Mouse (Mus musculus) hindbrain, embryonic 16.5 days (tissue): ENCODE measurements around the gene Greb1. TPM values are rescaled to one million over a fixed set of nuclear protein-coding genes. Genes with fewer than 3 reads are reported as not detected.
A peak's percentile ranks its signal among the peaks of the same experiment; 100 is the strongest.

Experiments used
- ATAC-seq: fragments of 200-750 bp; cut with Nextera tagmentation; 2 replicates; pipeline ENCODE4 v1.8.0; 2017; ENCODE audit warnings: moderate TSS enrichment, moderate library complexity
- H3K27ac ChIP-seq: fragments of 300-500 bp; sonication (generic); 2 replicates; pipeline ENCODE4 v1.5.1; 2014; ENCODE audit warnings: low read depth, mild to moderate bottlenecking, control low read depth, low read length, moderate library complexity
- H3K27me3 ChIP-seq: fragments of 300-500 bp; sonication (generic); replicated peaks from 2 replicates; pipeline ENCODE4 v1.6.1; 2014; ENCODE audit warnings: low read length; ENCODE audit not compliant: control insufficient read depth, insufficient read depth
- H3K36me3 ChIP-seq: fragments of 300-500 bp; sonication (generic); 2 replicates; pipeline ENCODE4 v1.6.1; 2014; ENCODE audit warnings: mild to moderate bottlenecking, low read length, moderate library complexity, mixed read lengths; ENCODE audit not compliant: control insufficient read depth, insufficient read depth
- H3K4me1 ChIP-seq: fragments of 300-500 bp; sonication (generic); 2 replicates; pipeline ENCODE4 v1.6.1; 2014; ENCODE audit warnings: low read depth, low read length; ENCODE audit not compliant: control insufficient read depth, insufficient read depth
- H3K4me2 ChIP-seq: fragments of 300-500 bp; sonication (generic); 2 replicates; pipeline ENCODE4 v1.6.1; 2014; ENCODE audit warnings: mild to moderate bottlenecking, low read length, control low read depth, moderate library complexity
- H3K4me3 ChIP-seq: fragments of 300-500 bp; sonication (generic); 2 replicates; pipeline ENCODE4 v1.5.1; 2014; ENCODE audit warnings: mild to moderate bottlenecking, low read length, control low read depth, moderate library complexity
- H3K9ac ChIP-seq: fragments of 300-500 bp; sonication (generic); 2 replicates; pipeline ENCODE4 v1.6.1; 2014; ENCODE audit warnings: low read depth, mild to moderate bottlenecking, control low read depth, low read length, moderate library complexity
- H3K9me3 ChIP-seq: fragments of 300-500 bp; sonication (generic); 2 replicates; pipeline ENCODE4 v1.6.1; 2014; ENCODE audit warnings: mild to moderate bottlenecking, low read length, moderate library complexity; ENCODE audit not compliant: control insufficient read depth
- WGBS: fragments of 180-500 bp; shearing (Covaris S2); extraction: QIAGEN DNeasy Blood & Tissue Kit; methylation state at CpG from one replicate; pipeline ENCODE4 v1.1.7; 2014; 5-methylcytosine and 5-hydroxymethylcytosine counted together
- polyA plus RNA-seq: library from polyadenylated mRNA; unstranded; fragments of >200 nt; fragmentation: Nextera tagmentation; extraction: Ambion mirVana; gene quantifications from 2 replicates; pipeline ENCODE4 v1.2.1, GENCODE M21; 2015

Greb1 gene
- polyA plus RNA-seq, 1 experiment from 2014 or later = 0.51 TPM

GRCm38 (mm10) chr12:16793371-16793770 is 7.3 kb downstream of the Greb1 start:
- no peaks in the 10 kb centered on the region for H3K4me1 ChIP-seq
- no peaks in the 10 kb centered on the region for H3K27me3 ChIP-seq
- no peak overlapping the region for H3K27ac ChIP-seq
- 89% methylated on average over 4 of the region's 4 CpGs for WGBS
- H3K4me3 ChIP-seq = no peak overlapping the region
- no peak for ATAC-seq
- H3K9me3 ChIP-seq = no peaks in the 10 kb centered on the region
- H3K36me3 ChIP-seq = no peaks in the 10 kb centered on the region
- no peak overlapping the region for H3K9ac ChIP-seq
- H3K4me2 ChIP-seq = no peak overlapping the region

- Histone ChIP-seq H3K36me3 (no peaks in the 10 kb centered on the region), H3K4me1 (no peaks in the 10 kb centered on the region), H3K9me3 (no peaks in the 10 kb centered on the region), H3K4me2 (no peak overlapping the region), H3K4me3 (no peak overlapping the region), H3K9ac (no peak overlapping the region), H3K27ac (no peak overlapping the region), H3K27me3 (no peaks in the 10 kb centered on the region)
- 37% methylated on average over 4 of the region's 4 CpGs for WGBS
- ATAC-seq = no peak
These were observed 10.2 kb downstream of the Greb1 start for GRCm38 (mm10) chr12:16790456-16790855.

- Histone ChIP-seq H3K4me2 (no peak overlapping the region), H3K27ac (no peak overlapping the region), H3K4me1 (no peaks in the 10 kb centered on the region), H3K27me3 (no peaks in the 10 kb centered on the region), H3K9ac (no peak overlapping the region), H3K9me3 (no peaks in the 10 kb centered on the region), H3K36me3 (no peaks in the 10 kb centered on the region), H3K4me3 (no peak overlapping the region)
- 10% methylated on average over 4 of the region's 4 CpGs for WGBS
- no peak for ATAC-seq
These were observed 10.9 kb downstream of the Greb1 start for GRCm38 (mm10) chr12:16789756-16790155.

GRCm38 (mm10) chr12:16789199-16789598 is 11.5 kb downstream of the Greb1 start:
- no peak overlapping the region for H3K9ac ChIP-seq
- H3K4me2 ChIP-seq = no peak overlapping the region
- no peak overlapping the region for H3K4me3 ChIP-seq
- no peak overlapping the region for H3K27ac ChIP-seq
- no peak for ATAC-seq
- WGBS = 27% methylated on average over 1 of the region's 1 CpGs
- H3K36me3 ChIP-seq = no peaks in the 10 kb centered on the region
- no peaks in the 10 kb centered on the region for H3K4me1 ChIP-seq
- H3K27me3 ChIP-seq = no peaks in the 10 kb centered on the region
- no peaks in the 10 kb centered on the region for H3K9me3 ChIP-seq

GRCm38 (mm10) chr12:16788600-16788999 is 12.1 kb downstream of the Greb1 start:
- Histone ChIP-seq H3K9me3 (no peaks in the 10 kb centered on the region), H3K36me3 (no peaks in the 10 kb centered on the region), H3K27ac (no peak overlapping the region), H3K4me1 (no peaks in the 10 kb centered on the region), H3K9ac (no peak overlapping the region), H3K4me2 (no peak overlapping the region), H3K4me3 (no peak overlapping the region), H3K27me3 (no peaks in the 10 kb centered on the region)
- WGBS = 59% methylated on average over 2 of the region's 2 CpGs
- no peak for ATAC-seq

- no peak overlapping the region for H3K27ac ChIP-seq
- no peaks in the 10 kb centered on the region for H3K27me3 ChIP-seq
- no peaks in the 10 kb centered on the region for H3K4me1 ChIP-seq
- no peak overlapping the region for H3K4me3 ChIP-seq
- H3K4me2 ChIP-seq = no peak overlapping the region
- no peaks in the 10 kb centered on the region for H3K9me3 ChIP-seq
- 87% methylated on average over 14 of the region's 14 CpGs for WGBS
- peak; percentile 14; the same call in 1 of the 2 replicates for ATAC-seq
- no peaks in the 10 kb centered on the region for H3K36me3 ChIP-seq
- no peak overlapping the region for H3K9ac ChIP-seq
These were observed 19.5 kb downstream of the Greb1 start for GRCm38 (mm10) chr12:16781034-16781746.

GRCm38 (mm10) chr12:16780320-16780719 is 20.4 kb downstream of the Greb1 start:
- H3K9ac ChIP-seq = no peak overlapping the region
- no peaks in the 10 kb centered on the region for H3K36me3 ChIP-seq
- no peak for ATAC-seq
- H3K9me3 ChIP-seq = no peaks in the 10 kb centered on the region
- H3K4me3 ChIP-seq = no peak overlapping the region
- H3K27me3 ChIP-seq = no peaks in the 10 kb centered on the region
- 69% methylated on average over 3 of the region's 3 CpGs for WGBS
- H3K27ac ChIP-seq = no peak overlapping the region
- H3K4me2 ChIP-seq = no peak overlapping the region
- H3K4me1 ChIP-seq = no peaks in the 10 kb centered on the region

- Histone ChIP-seq H3K27ac (no peak overlapping the region), H3K4me2 (no peak overlapping the region), H3K9ac (no peak overlapping the region), H3K36me3 (no peaks in the 10 kb centered on the region), H3K4me1 (no peaks in the 10 kb centered on the region), H3K4me3 (no peak overlapping the region), H3K27me3 (no peaks in the 10 kb centered on the region), H3K9me3 (no peaks in the 10 kb centered on the region)
- no peak for ATAC-seq
- WGBS = 75% methylated on average over 2 of the region's 2 CpGs
These were observed 21.5 kb downstream of the Greb1 start for GRCm38 (mm10) chr12:16779165-16779564.

- WGBS = 71% methylated on average over 5 of the region's 5 CpGs
- H3K4me1 ChIP-seq = no peaks in the 10 kb centered on the region
These were observed 22.2 kb downstream of the Greb1 start for GRCm38 (mm10) chr12:16778523-16778922.

More at GRCm38 (mm10) chr12:16778523-16778922, 22.2 kb downstream of the Greb1 start:
- H3K4me3 ChIP-seq = no peak overlapping the region
- no peaks in the 10 kb centered on the region for H3K36me3 ChIP-seq
- H3K9ac ChIP-seq = no peak overlapping the region
- H3K27me3 ChIP-seq = no peaks in the 10 kb centered on the region
- no peak overlapping the region for H3K27ac ChIP-seq
- H3K4me2 ChIP-seq = no peak overlapping the region
- no peaks in the 10 kb centered on the region for H3K9me3 ChIP-seq
- no peak for ATAC-seq
